Mouse (Mus musculus) brain, embryonic 14.5 days (tissue): ENCODE measurements around the gene Serpina3f.

Source experiments
- CTCF ChIP-seq: fragments of 200-500 bp; IDR thresholded peaks from 2 replicates; pipeline ENCODE4 v1.5.1; 2012; ENCODE audit warnings: inconsistent platforms, mild to moderate bottlenecking, moderate library complexity, borderline replicate concordance; ENCODE audit not compliant: insufficient read depth, insufficient read length; ENCODE audit errors: extremely low read depth
- POLR2A ChIP-seq: fragments of 200-500 bp; IDR thresholded peaks from 2 replicates; pipeline ENCODE4 v1.6.1; 2012; ENCODE audit warnings: mild to moderate bottlenecking, inconsistent platforms, borderline replicate concordance; ENCODE audit not compliant: poor library complexity, insufficient read depth, insufficient read length, severe bottlenecking; ENCODE audit errors: extremely low read depth

- TF ChIP-seq POLR2A = no peak
- no peak for TF ChIP-seq CTCF
These were observed 4.5 kb upstream of the Serpina3f start for GRCm38 (mm10) chr12:104209802-104210201.
